Mouse (Mus musculus): ENCODE measurements around the gene Slc17a1.

DNA sequence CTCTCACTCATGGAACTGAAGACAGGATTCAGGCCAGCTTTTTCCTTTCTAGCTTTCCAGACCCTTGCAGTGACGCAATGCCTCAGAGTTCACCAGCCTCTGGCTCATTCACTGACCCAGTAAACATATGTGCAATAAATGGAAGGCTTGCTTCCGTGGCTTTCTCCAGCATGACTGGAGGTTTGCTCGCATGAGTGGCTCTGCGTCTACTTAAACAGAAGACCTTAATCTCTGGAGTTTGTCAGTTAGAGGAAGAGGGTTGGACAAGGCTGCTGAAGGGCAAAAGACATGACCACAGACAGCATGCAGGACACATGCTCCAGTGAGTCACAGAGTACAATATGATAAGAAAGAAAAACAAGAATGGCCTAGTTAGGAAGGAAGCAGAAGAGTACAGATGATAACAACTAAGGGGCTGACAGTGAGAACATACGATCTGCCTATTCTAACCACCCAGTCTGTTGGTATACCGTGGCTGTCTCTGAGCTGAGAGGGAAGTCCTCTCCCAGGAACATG, 46.3 kb downstream of the Slc17a1 start:
- no peak for TF ChIP-seq POLR2A (IDR thresholded peaks at IDR 0.05; ENCODE audit: borderline replicate concordance, extremely low read depth, low read depth, low read length)
- TF ChIP-seq CTCF (IDR thresholded peaks at IDR 0.05; ENCODE audit: insufficient read depth, low read length) = no peak
